Mouse (Mus musculus) spleen, postnatal 14 days (tissue): Measurements from ENCODE around the gene Cyp46a1.

Experiments used
- DNase-seq, 2 experiments: peaks; one replicate each; pipeline ENCODE4 v3.0.0; 2021 to 2022; ENCODE audit warnings: low spot score in 2 of 2

The Cyp46a1 gene

DNA sequence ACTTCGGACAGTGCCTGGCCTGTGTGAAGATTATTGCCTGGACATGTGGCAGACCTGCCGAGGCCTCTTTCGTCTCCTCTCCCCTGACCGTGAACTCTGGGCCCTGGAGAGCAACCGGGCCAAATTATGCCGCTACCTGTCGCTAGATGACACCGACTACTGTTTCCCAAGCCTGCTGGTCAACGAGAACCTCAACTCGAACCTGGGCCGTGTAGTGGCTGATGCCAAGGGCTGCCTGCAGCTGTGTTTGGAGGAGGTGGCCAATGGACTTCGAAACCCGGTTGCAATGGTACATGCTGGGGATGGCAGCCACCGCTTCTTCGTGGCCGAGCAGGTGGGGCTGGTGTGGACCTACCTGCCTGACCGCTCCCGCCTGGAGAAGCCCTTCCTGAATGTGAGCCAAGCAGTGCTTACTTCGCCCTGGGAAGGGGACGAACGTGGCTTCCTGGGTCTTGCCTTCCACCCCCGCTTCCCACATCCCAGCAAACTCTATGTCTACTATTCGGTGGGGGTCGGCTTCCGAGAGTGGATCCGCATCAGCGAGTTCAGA, 22.4 kb upstream of the Cyp46a1 start:
- no peak for DNase-seq

DNA sequence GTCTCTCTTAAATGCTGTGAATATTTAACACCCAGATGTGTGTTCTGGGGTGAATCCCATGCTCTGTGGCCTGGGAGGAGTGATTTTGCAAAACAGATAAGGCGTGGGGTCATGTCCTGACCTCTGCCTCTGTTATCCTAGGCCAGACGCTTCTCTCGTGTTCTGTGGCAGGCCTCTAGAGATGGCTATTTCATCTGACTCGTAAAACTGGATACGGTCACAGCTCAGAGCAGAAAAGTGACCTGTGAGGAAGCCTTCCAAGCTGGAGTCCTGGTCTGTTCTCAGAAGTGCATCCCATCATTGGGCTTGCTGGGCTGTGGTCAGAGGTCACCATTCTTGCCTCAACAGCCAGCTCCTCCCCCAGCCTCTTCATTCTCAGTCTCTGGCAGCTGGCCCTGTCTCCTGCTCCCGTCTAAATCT, 21.7 kb upstream of the Cyp46a1 start:
- DNase-seq: no peak

DNA sequence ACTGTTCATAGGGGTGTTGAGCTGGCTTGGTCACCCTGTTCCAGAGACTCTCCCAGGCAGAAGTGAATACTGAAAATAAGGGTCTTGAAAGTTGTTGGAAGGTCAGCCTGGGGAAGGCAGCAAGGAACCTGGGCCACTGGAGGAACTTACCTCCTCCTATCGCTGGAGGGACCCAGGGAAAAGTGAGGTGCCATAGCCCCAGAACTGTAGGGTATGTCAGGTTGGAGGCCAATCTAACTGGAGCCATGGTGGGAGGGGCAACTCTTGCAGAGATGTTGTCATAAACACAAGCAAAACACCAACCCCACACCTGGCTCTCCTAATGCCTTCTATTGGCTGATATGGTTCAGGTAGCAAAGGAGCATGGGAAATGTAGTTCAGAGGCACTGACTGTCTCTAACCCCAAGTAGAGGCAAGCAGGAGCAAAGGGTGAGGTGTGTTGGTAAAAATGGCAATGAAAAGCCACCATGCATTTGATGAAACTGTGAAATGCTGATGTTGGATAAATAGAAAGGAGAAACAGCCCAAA, 20.9 kb upstream of the Cyp46a1 start:
- DNase-seq: no peak

DNA sequence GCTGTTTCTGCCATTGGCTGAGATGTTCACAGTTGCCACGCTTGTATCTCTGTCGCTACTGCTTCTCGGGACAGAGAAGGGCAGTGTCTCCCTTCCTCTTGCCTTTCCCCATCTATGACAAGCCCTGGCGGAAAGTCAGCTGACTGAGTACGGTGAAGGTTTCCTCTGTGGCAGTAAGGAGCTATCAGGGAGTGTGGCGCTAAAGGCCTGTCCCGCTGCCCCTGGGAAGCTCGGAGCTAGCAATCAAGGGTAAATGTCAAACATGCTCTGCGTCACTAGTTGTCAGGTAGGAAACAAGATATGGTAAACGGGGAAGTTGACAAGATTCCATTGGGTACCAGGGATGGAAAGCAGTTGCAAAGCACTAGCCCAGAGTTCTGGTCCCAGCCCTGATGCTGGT, 18.4 kb upstream of the Cyp46a1 start:
- no peak for DNase-seq

DNA sequence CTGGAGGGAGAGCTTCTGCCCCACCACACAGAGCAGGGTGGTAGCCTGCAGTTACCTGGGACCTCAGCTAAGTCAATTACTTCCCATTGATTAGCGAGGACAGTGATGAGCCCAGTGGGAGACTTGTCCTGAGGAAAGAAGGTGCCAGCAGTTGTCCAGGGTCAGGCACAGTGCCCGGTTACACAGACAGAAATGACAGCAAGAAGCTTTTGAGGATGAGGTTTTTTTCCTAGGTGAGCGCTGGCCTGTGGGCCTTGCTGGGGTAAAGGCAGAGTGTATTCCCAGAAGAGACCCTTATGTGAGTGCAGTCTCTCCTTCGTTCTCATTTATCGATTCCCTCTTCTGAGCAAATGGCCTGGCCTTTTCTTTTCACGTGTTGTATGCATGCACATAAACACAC, 17.5 kb upstream of the Cyp46a1 start:
- DNase-seq: no peak

DNA sequence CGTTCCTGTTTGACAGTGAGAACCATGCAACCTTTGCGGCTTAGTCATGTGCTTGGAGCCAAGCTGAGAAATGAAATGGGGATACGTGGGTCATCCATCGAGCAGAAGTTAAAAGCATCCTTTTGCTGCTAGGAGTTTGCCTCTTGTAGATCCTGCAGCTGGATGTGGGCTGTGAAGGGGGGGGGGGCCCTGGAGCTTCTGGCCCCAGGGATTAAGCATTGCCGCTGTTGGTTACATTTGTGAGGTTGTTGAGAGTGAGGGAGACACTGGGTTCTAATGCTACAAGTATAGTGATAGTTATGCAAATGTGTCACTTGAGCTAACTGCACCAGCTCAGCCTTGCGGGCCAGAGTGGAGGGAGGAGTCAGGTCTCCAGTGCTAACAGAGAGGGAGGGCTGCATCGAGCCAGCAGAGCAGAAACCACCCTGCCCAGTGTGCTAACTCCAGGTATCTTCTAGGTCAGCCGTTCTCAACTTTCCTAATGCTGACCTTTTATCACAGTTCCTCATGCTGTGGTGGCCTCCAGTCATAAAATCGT, 16.9 kb upstream of the Cyp46a1 start:
- DNase-seq: no peak

DNA sequence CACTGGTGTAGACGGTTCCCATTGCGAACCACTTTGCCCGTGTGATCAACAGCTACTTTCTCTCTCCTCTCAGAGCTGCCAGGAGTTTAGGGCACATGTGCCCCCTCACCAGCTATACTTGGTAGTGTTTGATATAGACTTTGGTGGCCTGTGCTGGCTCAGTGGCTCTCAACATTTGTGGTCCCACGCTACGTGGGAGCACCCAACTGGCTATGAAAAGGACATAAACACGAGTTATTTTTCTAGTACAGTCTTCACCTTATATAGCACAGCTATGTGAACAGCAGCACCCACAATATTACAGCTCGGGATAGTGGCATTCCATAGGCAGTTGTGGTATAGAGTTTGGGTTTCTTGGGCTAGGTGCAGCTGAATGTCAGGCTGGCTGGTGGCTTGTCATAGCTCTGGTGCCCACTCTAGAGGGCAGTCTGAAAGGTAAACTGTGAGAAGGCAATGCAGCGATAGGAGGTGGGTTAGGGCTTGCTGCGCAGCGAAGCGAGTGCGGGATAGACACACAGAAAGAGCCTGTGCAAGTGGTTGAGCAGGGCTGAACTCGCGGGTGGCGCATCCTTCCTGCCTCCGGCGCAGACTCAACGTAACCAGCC, 16.3 kb upstream of the Cyp46a1 start:
- no peak for DNase-seq

DNA sequence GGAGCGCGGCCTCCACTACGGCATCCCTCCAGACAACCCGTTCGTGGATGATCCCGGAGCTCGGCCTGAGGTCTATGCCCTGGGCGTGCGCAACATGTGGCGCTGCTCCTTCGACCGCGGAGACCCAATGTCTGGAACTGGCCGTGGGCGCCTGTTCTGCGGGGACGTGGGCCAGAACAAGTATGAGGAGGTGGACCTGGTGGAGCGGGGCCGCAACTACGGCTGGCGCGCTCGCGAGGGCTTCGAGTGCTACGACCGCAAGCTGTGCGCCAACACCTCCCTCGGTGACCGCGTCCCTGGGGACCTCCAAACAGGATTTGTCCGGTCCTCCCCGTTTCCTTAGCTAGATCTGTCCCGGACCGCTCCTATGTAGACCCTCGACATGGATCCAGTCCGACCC, 15.7 kb upstream of the Cyp46a1 start:
- no peak for DNase-seq

DNA sequence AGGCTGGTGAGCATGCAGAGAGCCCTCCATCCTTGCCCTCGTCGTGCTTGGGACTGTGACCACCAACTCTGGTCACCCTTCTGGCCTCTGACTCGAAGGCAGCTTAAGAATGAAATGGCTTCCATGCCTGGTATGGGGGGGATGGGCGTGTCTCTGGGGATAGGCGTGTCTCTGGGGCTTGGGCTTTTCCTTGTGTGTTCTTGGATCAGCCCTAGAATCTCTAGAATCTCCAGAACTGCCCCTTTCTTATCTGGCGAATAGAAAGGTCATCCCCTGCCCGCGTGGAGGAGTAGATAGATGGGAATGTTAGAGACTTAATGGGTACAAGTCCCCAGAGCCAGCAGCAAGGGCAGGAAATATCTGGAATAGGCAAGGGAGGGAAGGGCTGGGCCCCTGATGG, 14.1 kb upstream of the Cyp46a1 start:
- DNase-seq: no peak

DNA sequence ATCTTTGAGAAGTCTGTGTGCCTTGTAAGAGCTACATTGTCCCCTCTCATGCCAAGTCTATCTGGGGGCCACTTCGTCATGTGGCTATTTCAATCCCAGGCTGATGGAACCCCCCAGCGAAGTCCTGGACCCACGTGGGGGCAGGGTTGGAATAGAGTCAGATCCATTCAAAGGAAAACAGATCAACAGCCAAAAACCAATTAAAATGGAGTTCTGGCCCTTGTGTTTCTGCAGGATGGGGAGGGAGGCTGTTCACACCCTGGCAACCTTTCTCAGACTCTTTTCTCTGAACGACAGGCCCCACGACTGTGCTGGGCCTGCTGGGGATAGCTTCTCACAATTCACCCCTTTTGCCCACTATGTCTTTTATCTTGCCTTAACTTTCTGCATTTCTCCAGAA, 7.8 kb upstream of the Cyp46a1 start:
- no peak for DNase-seq

DNA sequence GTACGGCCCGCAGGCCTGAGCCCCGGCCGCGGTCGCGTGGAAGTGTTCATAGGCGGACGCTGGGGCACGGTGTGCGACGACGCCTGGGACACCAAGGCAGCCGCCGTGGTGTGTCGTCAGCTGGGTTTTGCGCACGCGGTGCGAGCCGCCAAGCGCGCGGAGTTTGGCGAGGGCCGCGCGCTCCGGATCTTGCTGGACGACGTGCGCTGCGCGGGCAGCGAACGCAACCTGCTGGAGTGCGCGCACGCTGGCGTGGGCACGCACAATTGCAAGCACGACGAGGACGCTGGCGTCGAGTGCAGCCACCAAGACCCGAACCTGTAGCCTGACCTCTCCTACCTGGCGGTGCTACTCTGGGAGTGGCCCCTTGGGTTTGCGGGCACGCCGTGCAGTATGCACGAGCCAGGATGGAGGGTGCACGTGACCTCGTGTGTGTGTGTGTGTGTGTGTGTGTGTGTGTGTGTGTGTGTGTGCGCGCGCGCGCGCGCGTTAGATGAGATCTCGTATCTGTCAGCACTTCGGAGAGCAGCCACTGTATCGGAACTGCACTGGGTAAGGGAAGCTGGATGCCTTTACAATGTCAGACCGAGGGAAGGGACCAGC, 6.2 kb upstream of the Cyp46a1 start:
- DNase-seq: no peak

DNA sequence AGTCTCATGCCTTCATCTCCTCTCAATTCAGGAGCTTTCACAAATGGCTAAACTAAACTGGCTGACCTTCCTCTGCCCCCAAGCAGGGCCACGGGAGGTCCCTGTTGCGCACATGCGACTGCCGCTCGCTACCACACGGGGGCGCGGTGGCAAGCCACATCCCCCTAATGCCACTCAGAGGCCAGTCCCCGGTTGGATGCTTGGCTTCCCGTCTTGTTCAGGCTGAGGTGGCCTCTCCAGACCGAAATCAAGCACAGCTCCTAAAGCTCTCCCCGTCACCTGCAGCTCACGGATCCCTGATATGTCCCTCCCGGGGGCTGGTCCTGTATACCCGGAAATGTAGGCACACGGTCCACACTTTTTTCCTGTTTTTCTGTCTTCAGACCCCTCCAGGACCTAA, 1.1 kb upstream of the Cyp46a1 start:
- peak; percentile 24 to 41 for DNase-seq

DNA sequence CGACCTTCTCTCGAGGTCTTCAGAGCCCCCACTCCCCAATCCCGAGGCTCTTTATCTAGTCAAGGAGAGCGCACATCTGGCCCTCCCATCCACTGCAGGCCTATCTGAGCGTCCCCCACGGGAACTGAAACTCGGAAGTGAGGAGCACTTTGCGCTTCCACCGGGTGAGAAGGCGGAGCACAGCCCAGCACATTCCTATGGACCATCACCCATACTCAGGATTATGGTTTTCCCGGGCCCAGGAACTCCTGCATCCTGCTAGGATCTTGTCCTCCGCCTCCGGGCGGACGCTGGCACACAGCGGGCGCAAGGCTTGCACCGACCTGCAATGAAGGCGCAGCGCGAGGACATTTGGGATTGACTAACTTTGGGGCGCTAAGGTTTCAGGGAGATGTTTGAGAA, 699 bp upstream of the Cyp46a1 start:
- no peak for DNase-seq

DNA sequence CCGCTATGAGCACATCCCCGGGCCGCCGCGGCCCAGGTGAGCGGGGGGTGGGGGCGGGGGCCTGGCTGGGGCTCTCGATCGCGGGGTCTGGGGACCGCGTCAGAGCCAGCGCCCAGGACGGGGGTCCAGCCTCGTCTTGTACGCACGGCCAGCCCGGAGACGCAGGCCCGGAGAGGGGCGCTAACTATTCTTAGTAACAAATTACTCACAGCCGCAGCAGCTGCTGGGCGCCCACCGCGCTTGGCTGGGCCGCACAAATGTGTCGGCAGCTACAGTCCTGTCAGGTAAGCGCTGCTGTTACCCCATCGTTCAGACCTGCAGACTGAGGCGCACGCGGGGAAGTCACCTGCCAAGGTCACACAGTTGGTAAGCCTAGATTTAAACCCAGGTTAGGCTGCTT, 348 bp downstream of the Cyp46a1 start:
- DNase-seq: no peak

DNA sequence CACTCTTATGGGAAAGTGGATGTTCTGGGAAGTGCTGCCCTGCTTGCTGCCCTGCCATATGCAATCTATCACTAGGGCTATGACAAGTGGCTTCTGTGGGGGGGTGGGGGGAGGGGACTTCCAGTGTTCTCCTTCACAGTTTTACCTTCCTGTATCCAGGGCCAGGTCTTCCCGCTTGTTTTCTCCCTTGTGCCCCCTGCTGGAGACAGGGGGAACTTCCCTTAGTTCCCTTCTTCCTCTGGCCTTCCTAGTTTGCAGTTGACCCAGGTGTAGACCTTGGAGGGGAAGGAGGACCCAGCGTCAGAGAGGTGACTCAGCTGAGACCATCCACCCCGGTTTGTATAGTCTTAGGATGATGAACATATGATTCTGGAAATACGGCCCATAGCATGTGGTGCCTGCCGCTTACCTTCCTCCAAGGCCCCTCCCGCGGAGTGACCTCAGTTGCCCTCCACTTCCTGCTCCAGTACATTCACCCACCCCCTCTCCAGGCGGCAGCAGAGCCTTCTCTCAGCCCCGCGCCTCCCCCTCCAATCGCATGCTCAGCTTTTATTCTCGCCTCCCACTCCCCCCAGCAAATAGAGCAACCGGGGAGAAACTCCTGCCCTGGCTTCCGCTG, 4.5 kb downstream of the Cyp46a1 start:
- no peak for DNase-seq

DNA sequence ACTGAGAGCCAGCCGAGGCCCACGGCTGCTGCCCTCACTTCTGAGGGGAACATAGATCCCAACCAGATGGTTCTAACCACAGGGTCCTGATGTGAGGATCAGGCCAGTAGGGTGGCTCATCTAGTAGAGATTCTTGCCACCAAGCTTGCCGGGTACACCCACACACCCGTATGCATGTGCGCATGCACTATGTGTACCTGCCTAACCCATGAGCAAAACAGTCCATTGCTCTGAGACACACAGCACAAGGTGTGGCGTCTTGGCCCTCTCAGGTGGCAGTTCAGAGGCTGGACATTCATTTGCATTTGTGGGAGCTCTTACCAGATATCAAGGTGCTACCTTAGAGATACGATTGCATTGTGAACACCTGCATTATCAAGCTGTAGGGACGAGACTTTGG, 14.0 kb downstream of the Cyp46a1 start:
- no peak for DNase-seq

DNA sequence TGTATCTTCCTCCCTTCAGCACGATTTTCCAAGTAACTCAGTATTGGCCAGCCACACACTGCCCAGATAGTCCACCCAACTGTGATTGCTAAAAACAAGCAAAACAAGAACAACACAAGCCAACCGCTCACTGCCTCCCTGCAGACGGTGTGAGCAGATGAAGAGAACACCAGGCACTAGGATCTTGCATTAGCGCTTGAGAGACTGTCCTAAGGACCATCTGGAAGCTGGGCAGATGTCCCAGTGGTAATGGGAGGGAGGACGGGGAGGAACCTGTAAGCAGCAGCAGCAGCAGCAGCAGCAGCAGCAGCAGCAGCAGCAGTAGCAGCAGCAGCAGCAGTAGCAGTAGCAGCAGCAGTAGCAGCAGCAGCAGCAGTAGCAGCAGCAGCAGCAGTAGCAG, 14.8 kb downstream of the Cyp46a1 start:
- DNase-seq: no peak

DNA sequence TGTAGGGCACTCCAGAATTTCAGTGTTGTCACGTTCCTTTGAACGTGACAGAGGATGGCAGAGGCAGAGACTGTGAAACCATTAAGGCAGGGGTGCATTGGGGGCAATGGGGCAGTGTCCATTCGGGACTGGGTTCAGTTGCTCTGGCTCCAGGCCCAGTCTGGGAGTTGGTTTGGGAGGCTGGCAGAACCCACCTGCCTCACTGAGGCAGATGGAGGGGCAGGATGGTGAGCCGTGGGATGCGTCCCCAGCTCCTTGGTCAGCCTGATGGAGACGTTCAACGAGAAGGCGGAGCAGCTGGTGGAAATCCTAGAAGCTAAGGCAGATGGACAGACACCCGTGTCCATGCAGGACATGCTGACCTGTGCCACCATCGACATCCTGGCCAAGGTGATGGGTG, 16.8 kb downstream of the Cyp46a1 start:
- DNase-seq: no peak

DNA sequence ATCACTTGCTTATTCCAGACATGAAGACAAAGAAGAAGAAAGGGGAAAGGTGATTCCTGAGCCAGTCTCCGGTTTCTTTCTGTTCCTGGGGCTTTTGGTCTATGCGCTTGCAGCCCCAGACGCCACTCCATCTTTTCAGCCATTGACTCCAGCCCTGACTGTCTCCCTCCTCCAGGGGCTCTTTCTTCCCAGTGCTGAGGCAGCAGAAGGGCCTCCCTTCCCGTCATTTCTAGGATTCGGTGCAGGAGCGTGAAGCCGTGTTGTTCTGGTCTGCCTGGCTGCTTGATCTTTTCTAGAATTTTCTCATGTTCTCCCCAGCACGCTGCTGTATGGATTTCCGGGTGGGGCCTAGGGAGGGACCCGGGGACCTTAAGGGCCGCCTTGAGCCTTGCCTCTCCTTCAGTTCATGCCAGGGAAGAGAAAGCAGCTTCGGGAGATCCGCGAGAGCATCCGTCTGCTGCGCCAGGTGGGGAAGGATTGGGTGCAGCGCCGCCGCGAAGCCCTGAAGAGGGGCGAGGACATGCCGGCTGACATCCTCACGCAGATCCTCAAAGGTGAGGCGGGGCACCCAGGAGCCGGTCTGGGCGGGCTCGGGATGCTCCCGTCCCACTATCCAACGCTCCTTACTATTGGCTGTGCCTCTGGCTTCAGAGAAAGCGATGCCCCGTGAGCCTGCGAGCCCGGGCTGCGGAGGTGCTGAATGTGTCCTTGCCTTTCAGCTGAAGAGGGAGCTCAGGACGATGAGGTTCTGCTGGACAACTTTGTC, 18.4 kb downstream of the Cyp46a1 start:
- no peak for DNase-seq

DNA sequence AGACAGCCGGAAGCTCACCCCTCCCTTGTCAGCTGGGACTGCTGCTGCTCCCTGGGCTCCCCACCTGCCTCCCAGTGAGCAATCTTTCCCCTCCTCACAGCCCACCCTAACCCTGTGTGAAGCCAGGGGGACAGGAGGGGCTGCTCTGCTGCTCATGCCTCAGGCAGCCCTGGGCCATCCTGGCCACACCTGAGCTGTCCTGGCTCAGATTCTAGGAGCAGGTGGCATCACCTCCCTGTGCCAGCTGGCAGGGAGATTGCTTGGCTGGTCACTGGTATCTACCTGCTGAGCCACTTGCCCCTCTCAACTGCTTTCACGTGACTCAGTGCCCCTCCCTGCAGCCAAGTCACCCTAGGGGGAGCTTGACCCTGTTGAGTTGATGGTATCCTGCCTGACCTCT, 20.1 kb downstream of the Cyp46a1 start:
- DNase-seq: no peak

DNA sequence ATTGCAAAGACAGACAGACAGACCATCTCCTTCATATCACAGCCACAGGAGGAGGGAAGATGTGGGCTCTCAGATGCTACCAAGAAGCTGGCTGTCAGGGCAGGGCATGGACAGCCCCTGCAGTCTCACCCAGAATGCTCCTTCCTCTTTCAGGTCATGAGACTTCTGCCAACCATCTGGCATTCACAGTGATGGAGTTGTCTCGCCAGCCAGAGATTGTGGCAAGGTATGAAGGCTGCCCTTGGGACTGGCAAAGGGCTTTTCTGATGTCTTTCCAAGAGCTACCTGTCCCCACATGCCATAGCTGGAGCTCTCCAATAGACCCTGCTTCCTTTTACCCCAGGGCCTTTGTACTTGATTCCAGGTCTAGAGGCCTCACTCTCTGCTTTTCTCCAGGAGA, 21.1 kb downstream of the Cyp46a1 start:
- DNase-seq: no peak

DNA sequence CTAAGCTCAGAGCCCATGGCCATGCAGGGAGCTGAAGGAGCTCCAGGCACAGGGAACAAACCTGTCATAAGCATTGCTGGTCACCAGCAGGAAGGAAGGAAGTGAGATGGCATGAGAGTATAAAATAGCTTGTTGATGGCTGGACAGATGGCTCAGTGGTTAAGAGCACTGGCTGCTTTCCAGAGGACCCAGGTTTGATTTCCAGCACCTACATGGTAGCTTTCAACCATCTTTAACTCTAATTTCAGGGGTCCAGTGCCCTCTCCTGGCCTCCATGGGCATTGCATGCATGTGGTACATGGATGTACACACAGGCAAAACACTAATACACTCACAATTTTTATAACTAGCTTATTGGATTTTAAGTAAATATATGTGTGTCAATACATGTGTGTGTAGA, 21.8 kb downstream of the Cyp46a1 start:
- DNase-seq: no peak
